Mouse (Mus musculus): ENCODE measurements around the gene Tex26.

DNA sequence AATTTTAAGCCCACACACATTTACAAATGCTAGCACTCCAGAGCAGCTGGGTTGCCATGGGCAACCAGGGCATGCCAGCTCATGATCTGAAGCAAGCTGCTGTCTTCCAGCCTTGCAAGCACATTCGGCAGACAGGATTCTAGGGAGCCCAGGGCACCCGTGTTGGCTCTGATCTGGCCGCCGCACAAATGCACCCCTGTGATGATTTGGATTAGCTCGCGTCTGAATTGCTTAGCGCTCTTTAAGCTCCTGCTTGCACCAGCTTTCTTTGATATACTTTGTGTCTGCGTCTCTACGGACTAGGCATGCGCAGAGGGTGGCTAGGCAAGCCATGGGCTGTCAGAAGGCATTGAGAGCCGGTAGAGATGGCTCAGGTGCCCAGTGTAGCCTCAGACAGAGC, 49.7 kb downstream of the Tex26 start:
- TF ChIP-seq CTCF (conservative IDR thresholded peaks at IDR 0.05 in 1 of 2, IDR thresholded peaks at IDR 0.05 in 1 of 2; ENCODE audit: low read depth in 2 of 2, low read length in 2 of 2) (no peak), SIN3A (IDR thresholded peaks at IDR 0.05; ENCODE audit: low read length) (no peak), NELFE (IDR thresholded peaks at IDR 0.05; ENCODE audit: low read depth, low read length) (no peak), POLR2A (IDR thresholded peaks at IDR 0.05; ENCODE audit: low read depth, low read length) (no peak), MYC (IDR thresholded peaks at IDR 0.05; ENCODE audit: low read depth, low read length) (no peak), JUND (conservative IDR thresholded peaks at IDR 0.05; ENCODE audit: low read depth, low read length) (no peak), E2F4 (IDR thresholded peaks at IDR 0.05; ENCODE audit: insufficient replicate concordance, low read depth, low read length) (no peak), JUN (IDR thresholded peaks at IDR 0.05; ENCODE audit: insufficient read depth, low read depth, low read length) (no peak), MAX (IDR thresholded peaks at IDR 0.05; ENCODE audit: low read length) (no peak), CHD2 (IDR thresholded peaks at IDR 0.05; ENCODE audit: low read length) (no peak), BHLHE40 (IDR thresholded peaks at IDR 0.05; ENCODE audit: low read depth, low read length) (no peak), RCOR1 (conservative IDR thresholded peaks at IDR 0.05; ENCODE audit: low read depth, low read length) (no peak), MAZ (IDR thresholded peaks at IDR 0.05; ENCODE audit: low read depth, low read length) (no peak), IRF4 (IDR thresholded peaks at IDR 0.05; ENCODE audit: low read depth, low read length) (no peak)
